Mouse (Mus musculus): ENCODE data around the gene Cyp4f37. TPM values are rescaled to one million over a fixed set of nuclear protein-coding genes. Genes with fewer than 3 reads are reported as not detected.

The Cyp4f37 gene
- polyA plus RNA-seq, 1 experiment from 2014 or later: not detected

DNA sequence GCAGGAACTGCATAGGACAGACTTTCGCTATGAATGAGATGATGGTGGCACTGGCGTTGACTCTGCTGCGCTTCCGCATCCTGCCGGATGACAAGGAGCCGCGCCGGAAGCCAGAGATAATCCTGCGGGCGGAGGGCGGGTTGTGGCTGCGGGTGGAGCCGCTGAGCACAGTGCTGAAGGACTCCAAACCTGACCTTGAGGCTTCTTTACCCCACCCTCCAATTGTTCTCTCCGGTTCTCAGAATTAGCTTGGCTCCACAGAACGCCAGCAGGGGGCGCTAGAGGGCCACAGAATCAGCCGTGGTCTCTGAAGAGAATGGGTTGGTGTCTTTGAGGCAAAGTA lies 13.8 kb downstream of the Cyp4f37 start:
- Histone ChIP-seq H3K4me2 (peak overlapping the region; percentile 66), H3K36me3 (no peaks in the 10 kb centered on the region), H3K4me1 (peaks cover 3% of the 10 kb centered on the region; the same call in 1 of the 2 replicates), H3K4me3 (peak overlapping the region; percentile 37), H3K9me3 (no peaks in the 10 kb centered on the region), H3K9ac (no peak overlapping the region), H3K27ac (no peak overlapping the region), H3K27me3 (no peaks in the 10 kb centered on the region)
- ATAC-seq (ENCODE audit: borderline replicate concordance, extremely low read depth, low FRiP score, low TSS enrichment): no peak
- 2% methylated on average over 17 of the region's 17 CpGs for WGBS

DNA sequence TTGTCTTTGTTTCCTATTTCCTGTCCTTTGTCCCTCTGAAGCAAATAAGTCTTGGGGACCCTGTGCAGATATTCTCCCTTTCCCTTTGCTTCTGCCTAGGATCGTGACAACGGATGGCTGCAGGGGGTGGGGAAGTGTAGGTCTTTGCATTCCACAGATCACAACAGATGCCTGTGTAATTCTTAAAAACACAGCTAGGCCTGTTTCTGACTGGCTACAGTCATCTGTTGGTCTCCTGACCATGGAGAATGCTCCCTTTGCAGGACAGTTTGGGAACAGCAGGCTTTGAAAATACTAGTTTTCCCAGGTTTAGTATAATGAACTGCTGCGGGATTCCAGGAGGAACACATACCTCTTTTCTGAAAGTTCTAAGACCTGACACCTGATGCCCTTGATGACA lies 15.2 kb downstream of the Cyp4f37 start:
- ATAC-seq (ENCODE audit: borderline replicate concordance, extremely low read depth, low FRiP score, low TSS enrichment): no peak
- Histone ChIP-seq H3K36me3 (no peaks in the 10 kb centered on the region), H3K27ac (no peak overlapping the region), H3K27me3 (no peaks in the 10 kb centered on the region), H3K4me1 (peaks cover 3% of the 10 kb centered on the region; the same call in 1 of the 2 replicates), H3K9ac (no peak overlapping the region), H3K4me3 (no peak overlapping the region), H3K9me3 (no peaks in the 10 kb centered on the region), H3K4me2 (no peak overlapping the region)
- WGBS: 49% methylated on average over 3 of the region's 3 CpGs

DNA sequence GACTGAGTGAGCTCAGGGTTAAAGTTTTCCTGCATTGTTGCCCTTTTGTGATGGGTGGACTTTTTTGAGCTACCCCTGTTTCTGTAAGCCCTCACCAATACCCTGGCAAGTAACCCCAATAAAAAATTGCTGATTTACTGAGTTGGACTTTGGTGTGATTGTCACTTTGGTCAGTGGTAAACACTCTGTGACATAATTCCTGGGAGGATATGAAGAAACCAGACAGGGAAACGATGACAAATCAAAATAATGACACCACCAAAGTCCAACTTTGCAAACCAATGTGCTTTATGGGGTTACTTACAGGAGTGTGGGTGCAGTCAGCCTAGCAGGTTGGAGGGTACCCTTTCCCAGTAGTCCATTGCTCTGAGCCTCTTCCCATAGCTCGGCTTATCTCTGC lies 16.0 kb downstream of the Cyp4f37 start:
- Histone ChIP-seq H3K4me3 (no peak overlapping the region), H3K36me3 (no peaks in the 10 kb centered on the region), H3K27ac (no peak overlapping the region), H3K9ac (no peak overlapping the region), H3K27me3 (no peaks in the 10 kb centered on the region), H3K4me2 (no peak overlapping the region), H3K9me3 (no peaks in the 10 kb centered on the region), H3K4me1 (peaks cover 3% of the 10 kb centered on the region; the same call in 1 of the 2 replicates)
- ATAC-seq (ENCODE audit: borderline replicate concordance, extremely low read depth, low FRiP score, low TSS enrichment): no peak
- WGBS: 74% methylated on average over 2 of the region's 2 CpGs

DNA sequence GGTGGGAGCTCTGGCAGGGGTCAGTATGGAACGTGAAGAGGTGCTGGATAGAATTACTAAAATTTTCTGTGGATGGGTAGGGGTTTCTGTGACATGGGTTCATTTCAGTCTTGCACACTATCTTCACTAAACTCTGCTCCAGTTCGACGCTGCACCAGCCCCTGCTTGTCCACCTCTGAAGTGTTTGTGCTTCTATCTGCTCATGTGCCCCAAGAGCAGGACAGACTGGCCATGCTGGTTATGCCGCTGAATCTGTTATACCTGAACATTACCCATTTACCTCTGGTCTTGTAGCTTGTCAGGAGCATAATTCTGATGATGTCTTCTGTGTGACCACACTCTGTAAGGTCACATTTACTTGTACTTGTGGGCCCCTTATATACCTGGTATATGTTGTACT lies 25.5 kb downstream of the Cyp4f37 start:
- no peak overlapping the region for H3K4me2 ChIP-seq
- H3K4me1 ChIP-seq: no peaks in the 10 kb centered on the region
- no peak overlapping the region for H3K27ac ChIP-seq
- H3K36me3 ChIP-seq: no peaks in the 10 kb centered on the region
- no peak for ATAC-seq (ENCODE audit: borderline replicate concordance, extremely low read depth, low FRiP score, low TSS enrichment)
- WGBS: 74% methylated on average over 4 of the region's 4 CpGs
- H3K4me3 ChIP-seq: no peak overlapping the region
- no peaks in the 10 kb centered on the region for H3K27me3 ChIP-seq
- no peaks in the 10 kb centered on the region for H3K9me3 ChIP-seq
- no peak overlapping the region for H3K9ac ChIP-seq

DNA sequence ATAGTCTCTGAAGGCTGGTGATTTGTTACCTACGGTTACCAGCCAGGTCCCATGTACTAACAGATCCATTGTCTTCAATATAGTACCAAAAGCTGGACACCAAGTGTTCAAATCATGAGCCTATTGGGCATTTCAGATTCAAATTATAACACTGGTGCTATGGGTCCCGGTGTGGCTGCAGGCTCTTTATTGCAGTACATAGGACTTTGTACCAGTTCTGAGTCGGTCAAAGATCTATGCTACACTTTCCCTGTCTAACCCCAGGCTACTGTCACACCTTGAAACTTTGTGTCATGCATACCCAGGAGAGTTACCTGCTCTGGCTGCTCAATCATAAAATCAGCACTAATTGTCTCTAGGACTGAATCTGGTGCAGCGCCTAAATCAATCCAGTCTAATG lies 32.8 kb downstream of the Cyp4f37 start:
- Histone ChIP-seq H3K9me3 (no peaks in the 10 kb centered on the region), H3K9ac (no peak overlapping the region), H3K27ac (no peak overlapping the region), H3K4me1 (no peaks in the 10 kb centered on the region), H3K4me2 (no peak overlapping the region), H3K4me3 (no peak overlapping the region), H3K36me3 (no peaks in the 10 kb centered on the region), H3K27me3 (no peaks in the 10 kb centered on the region)
- 89% methylated on average over 4 of the region's 4 CpGs for WGBS
- no peak for ATAC-seq (ENCODE audit: borderline replicate concordance, extremely low read depth, low FRiP score, low TSS enrichment)

DNA sequence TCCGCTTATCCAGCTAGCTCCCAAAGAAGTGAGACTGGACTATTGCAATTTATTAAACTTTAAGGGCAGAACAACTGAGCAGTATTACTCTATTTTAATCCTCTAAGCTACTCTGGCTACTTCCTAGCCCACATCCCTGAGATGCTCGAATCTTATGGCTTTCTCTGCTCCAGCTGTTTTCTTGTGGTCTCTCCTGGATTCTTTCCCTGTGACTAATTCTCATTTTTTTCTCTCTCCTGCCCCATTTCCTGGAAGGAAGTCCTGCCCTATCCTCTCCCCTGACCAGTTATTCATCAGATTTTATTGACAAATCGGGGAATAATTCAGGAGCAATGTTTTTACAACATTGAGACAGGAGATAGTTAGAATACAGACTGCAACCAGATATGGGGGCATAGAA lies 35.9 kb downstream of the Cyp4f37 start:
- Histone ChIP-seq H3K9ac (no peak overlapping the region), H3K9me3 (no peaks in the 10 kb centered on the region), H3K4me3 (no peak overlapping the region), H3K27me3 (no peaks in the 10 kb centered on the region), H3K27ac (no peak overlapping the region), H3K36me3 (no peaks in the 10 kb centered on the region), H3K4me2 (no peak overlapping the region), H3K4me1 (no peaks in the 10 kb centered on the region)
- ATAC-seq (ENCODE audit: borderline replicate concordance, extremely low read depth, low FRiP score, low TSS enrichment): no peak
- WGBS: 71% methylated on average over 3 of the region's 3 CpGs

DNA sequence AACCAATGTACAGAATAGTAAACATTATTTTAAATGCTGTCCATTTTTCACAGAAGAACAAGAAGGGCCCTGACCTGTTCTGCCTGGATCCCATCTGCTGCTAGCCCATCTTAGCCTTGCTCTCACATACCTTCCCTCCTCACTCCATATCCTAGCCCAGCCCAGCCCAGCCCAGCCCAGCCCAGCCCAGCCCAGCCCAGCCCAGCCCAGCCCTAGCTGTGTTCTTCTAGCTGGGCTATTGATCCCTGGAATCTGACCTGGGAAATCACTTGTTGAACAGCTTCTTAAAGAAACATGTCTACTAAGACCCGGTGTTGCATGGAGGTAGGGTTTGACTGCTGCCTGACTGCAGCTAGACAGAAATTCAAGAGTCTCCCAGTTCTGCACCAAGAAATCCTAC lies 37.1 kb downstream of the Cyp4f37 start:
- H3K4me1 ChIP-seq: no peaks in the 10 kb centered on the region
- no peak overlapping the region for H3K4me3 ChIP-seq
- no peaks in the 10 kb centered on the region for H3K9me3 ChIP-seq
- no peaks in the 10 kb centered on the region for H3K36me3 ChIP-seq
- no peak overlapping the region for H3K4me2 ChIP-seq
- 70% methylated on average over 1 of the region's 1 CpGs for WGBS
- H3K27me3 ChIP-seq: no peaks in the 10 kb centered on the region
- no peak for ATAC-seq (ENCODE audit: borderline replicate concordance, extremely low read depth, low FRiP score, low TSS enrichment)
- no peak overlapping the region for H3K27ac ChIP-seq
- H3K9ac ChIP-seq: no peak overlapping the region

DNA sequence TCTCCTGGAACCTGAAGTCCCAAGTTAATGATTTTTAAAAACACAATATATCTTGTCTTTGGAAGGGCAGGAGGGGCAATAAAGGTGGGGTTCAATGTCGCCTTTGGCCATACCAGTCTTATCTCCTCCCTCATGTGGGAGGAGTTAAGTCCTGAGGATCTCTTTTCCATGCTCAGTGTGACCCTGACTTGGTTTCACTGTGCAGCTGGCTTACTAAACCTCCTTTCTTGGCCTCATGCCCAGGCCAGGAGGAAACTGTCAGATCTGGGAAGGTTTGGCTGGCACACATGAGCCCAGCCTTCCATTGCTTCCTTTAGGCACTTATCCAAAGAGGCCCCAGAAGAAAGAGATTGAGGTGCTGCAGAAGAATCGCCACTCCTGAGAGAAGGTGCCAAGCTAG lies 37.6 kb downstream of the Cyp4f37 start, which contains the start of gene Cyp4f40:
Cyp4f40 (plus strand) TSS at position 189 of the 400 bp plus-strand sequence.
- Histone ChIP-seq H3K4me1 (no peaks in the 10 kb centered on the region), H3K4me3 (no peak within 1 kb of the TSS), H3K27me3 (no peaks in the 10 kb centered on the region), H3K27ac (no peak within 1 kb of the TSS), H3K9ac (no peak within 1 kb of the TSS), H3K36me3 (no peaks in the 10 kb centered on the region), H3K9me3 (no peaks in the 10 kb centered on the region), H3K4me2 (no peak within 1 kb of the TSS)
- 31% methylated on average over 2 of the region's 2 CpGs for WGBS
- ATAC-seq (ENCODE audit: borderline replicate concordance, extremely low read depth, low FRiP score, low TSS enrichment): no peak

DNA sequence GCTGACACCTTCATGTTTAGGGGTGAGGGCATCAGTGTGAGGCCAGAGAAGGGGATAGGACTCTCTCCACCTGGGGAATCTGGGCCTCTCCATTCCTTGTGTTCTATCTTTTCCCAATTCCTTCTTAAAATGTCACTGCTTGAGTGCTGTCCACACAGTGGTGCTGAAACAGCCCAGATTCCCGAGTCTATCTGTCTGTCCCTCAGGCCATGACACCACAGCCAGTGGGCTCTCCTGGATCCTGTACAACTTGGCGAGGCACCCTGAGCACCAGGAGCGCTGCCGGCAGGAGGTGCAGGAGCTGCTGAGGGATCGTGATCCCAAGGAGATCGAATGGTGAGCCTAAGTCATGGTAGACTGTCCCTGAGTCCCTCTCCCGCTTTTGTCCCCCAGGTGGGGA lies 52.9 kb downstream of the Cyp4f37 start:
- Histone ChIP-seq H3K36me3 (no peaks in the 10 kb centered on the region), H3K4me2 (no peak overlapping the region), H3K27me3 (no peaks in the 10 kb centered on the region), H3K9me3 (no peaks in the 10 kb centered on the region), H3K4me1 (no peaks in the 10 kb centered on the region), H3K27ac (no peak overlapping the region), H3K4me3 (no peak overlapping the region), H3K9ac (no peak overlapping the region)
- 60% methylated on average over 7 of the region's 7 CpGs for WGBS
- ATAC-seq (ENCODE audit: borderline replicate concordance, extremely low read depth, low FRiP score, low TSS enrichment): no peak

DNA sequence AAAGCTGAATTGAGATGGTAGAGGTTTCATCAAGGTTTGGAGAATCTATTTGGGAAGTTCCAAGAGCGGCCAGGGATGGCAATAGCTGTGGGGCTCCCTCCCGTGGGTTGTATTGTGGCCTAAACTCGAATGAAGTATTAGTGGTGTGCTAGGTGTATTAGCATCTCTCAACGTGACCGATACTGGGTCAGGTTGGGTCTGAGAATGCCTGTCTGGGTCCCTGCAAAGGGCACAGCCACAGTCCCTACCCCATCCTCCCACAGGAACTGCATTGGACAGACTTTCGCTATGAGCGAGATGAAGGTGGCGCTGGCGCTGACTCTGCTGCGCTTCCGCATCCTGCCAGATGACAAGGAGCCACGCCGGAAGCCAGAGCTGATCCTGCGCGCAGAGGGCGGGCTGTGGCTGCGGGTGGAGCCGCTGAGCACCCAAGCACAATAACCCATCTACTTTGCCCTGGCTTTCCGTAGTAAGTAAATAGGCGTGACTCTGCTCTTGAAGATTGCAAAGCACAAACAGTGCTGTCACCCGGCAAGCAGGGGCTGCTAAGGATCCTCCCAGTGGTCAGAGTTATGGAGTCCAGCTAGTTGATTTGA lies 55.0 kb downstream of the Cyp4f37 start:
- ATAC-seq (ENCODE audit: borderline replicate concordance, extremely low read depth, low FRiP score, low TSS enrichment): no peak
- H3K4me2 ChIP-seq: peak overlapping the region; percentile 30
- no peak overlapping the region for H3K9ac ChIP-seq
- H3K4me3 ChIP-seq: no peak overlapping the region
- no peaks in the 10 kb centered on the region for H3K36me3 ChIP-seq
- H3K4me1 ChIP-seq: no peaks in the 10 kb centered on the region
- H3K27ac ChIP-seq: no peak overlapping the region
- H3K27me3 ChIP-seq: no peaks in the 10 kb centered on the region
- H3K9me3 ChIP-seq: no peaks in the 10 kb centered on the region
- WGBS: 32% methylated on average over 21 of the region's 21 CpGs

DNA sequence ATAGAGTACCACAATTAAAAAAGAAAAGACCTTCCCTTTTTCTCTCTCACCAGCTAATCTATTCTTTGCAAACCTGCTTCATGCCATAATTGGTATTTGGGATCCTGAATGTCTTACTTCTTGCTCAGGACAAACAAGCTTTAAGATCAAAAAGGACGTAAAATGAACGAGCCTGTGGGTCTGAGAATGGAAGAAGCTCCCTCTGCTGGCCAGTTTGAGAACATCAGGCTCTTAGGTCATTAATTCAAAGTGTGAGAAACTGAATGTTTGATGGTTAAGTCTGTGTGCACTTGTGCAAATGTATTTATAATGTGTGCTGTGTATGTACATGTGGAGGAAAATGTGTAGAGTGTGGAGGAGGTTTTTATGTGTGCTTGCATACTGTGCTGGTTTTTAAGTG lies 59.3 kb downstream of the Cyp4f37 start:
- Histone ChIP-seq H3K9ac (no peak overlapping the region), H3K27ac (no peak overlapping the region), H3K4me2 (no peak overlapping the region), H3K4me1 (no peaks in the 10 kb centered on the region), H3K9me3 (no peaks in the 10 kb centered on the region), H3K4me3 (no peak overlapping the region), H3K27me3 (no peaks in the 10 kb centered on the region), H3K36me3 (no peaks in the 10 kb centered on the region)
- no peak for ATAC-seq (ENCODE audit: borderline replicate concordance, extremely low read depth, low FRiP score, low TSS enrichment)
- WGBS: 17% methylated on average over 2 of the region's 2 CpGs

DNA sequence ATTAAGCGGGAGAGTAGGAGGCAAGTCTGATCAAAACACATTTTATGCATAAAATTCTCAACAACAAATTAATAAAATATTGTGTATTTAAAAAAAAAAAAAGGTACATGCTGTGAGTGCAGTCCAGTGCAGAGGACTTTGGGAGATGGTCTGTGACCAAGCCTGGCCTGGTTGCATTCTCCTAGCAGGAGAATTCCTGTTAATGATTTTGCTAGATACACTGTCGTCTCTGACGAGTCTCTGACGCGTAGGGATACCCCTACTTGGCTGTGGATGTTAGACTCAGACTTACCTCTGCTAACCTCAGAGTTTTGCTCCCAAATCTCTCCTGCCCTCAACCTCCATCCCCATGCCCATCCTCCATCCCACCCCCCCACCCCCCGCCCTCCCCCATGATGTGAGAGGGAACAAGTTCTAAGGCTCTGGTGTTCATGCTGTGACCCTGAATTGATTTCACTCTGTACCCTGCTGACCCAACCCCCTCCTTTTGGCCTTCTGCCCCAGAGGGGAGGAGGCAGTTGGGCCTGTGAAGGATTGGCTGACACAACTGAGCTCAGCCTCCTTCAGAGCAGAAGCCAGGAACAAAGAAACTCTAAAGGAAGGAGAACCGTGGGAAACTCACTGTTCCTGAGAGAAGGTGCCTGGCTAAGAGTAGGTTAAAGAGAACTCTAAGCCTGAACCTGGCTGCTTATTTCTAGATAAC lies 64.1 kb downstream of the Cyp4f37 start, which contains the start of gene Cyp4f15:
Cyp4f15 (plus strand) TSS at position 580 of the 703 bp plus-strand sequence.
- WGBS: 19% methylated on average over 7 of the region's 7 CpGs
- Histone ChIP-seq H3K27me3 (no peaks in the 10 kb centered on the region), H3K9ac (no peak within 1 kb of the TSS), H3K36me3 (no peaks in the 10 kb centered on the region), H3K4me3 (no peak within 1 kb of the TSS), H3K27ac (no peak within 1 kb of the TSS), H3K4me1 (no peaks in the 10 kb centered on the region), H3K9me3 (no peaks in the 10 kb centered on the region), H3K4me2 (no peak within 1 kb of the TSS)
- ATAC-seq (ENCODE audit: borderline replicate concordance, extremely low read depth, low FRiP score, low TSS enrichment): no peak
